Mouse (Mus musculus) embryo, embryonic 11 days (tissue): ENCODE data around the gene Pgap2.

Experiments used
- DNase-seq: peaks from one replicate; pipeline ENCODE4 v3.0.0-alpha.2; 2015

The Pgap2 gene

DNA sequence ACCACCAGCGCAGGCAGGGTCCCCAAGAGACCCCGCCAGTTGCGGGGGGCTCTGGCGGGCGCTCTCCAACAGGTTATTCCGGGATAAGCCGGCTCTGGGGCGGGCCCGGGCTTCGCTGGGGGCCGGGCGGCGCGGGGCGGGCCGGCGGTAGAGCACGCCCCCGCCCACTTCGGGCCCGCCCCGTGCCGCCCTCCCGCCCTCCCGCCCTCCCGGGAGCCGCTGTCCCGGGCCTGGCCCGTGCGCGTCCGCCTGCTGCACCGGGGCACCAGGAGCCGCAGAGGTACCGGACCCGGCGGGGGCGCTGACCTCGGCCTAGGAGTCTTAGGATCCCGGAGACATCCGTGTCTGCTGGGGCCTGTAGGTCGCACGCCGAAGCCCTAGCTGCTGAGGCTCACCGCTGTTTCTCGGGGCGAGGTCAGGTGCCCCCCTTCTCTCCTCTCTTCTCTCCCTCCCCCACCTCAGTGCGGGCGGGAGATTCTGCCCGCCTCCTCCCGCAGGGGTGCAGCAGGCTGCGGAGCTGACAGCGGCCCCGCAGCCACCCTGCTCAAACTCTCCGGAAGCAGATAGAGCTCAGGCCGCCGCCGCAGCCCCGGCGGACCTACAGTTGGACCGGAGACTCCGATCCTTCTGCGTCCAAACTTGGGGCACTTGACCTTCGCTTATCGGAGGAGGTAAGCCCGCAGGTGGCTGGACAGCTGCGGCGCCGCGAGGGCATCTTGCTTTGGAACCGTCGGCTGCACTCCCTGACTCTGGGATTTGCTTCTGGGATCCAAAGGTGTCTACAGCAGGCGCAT, 57.8 kb downstream of the Pgap2 start, which contains the start of gene Stim1:
Gene Stim1 (plus strand): TSS at position 206 of the 794 bp plus-strand sequence.
- DNase-seq = peak; percentile 78

DNA sequence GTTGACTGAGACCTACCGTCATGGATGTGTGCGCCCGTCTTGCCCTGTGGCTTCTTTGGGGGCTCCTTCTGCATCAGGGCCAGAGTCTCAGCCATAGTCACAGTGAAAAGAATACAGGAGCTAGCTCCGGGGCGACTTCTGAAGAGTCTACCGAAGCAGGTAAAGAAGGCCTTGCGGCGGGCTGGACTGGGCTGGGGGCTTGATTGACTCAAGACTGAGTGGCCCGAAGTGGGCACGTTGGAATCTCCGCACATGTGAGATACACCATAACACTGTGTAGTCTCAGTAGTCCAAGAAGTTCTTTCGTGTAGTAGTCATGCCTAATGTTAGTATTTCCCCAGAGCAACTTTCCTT, 58.4 kb downstream of the Pgap2 start:
- no peak for DNase-seq

DNA sequence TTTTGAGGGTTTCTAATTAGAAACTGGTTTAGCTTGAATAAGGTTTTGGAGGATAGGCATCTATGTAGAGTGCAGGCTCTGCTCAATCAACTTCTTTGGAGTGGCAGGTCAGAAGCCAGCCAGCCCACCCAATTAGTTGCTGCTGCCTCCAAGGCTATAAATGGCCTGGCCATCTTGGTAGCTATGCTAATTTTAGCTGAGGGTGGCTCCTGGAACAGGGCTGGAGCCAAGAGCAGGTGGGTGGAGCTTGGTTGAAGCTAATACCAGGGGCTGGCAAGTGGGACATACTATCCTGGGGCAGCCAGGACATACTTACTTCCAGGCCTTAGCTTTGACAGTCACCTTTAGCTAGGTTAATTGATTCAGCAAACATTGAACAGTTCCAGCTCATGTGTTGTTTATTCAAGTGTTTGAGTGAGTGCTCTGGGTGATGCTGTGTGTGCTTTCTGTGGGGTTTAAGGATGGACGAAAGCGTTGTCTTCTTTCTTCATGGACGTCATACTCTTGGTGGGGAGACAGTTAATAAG, 62.5 kb downstream of the Pgap2 start:
- DNase-seq = no peak

DNA sequence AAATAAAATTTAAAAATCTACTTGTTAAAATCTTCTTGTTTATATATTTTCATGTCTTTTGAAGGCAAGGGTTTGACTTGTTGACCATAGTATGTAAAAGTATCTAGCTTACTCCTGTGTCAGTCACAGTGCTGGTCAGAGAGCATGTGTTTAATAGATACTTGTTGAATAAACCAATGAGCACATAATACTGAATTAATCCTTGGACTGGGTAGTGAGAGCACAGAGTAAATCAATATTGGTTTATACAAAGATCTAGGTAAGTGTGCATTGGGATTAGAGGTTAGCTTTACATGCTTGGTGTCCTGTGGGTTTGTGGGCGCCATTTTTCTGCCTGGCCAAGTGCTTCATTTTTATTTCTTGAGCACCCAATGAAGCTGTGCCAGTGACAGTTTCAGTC, 71.4 kb downstream of the Pgap2 start:
- DNase-seq = no peak

DNA sequence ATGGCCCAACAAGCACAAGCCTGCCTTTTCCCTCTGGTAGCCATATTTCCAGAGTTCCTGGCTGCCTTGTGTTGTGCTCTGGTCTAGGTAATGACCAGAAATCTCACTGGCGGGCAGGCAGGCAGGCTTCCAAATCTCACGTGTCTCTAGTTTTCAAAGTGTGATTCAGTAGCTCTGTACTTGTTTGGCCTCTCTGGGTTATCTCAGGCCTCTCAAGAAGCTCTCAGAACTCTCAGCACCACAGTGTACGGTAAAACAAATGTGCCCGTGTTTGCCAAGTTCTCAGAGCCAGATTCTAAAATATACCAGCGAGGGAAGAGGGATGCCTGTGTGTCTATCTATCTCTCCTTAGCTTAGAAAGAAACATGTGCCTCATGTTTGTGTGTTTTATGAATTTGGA, 72.3 kb downstream of the Pgap2 start:
- no peak for DNase-seq
